Mouse (Mus musculus) limb, embryonic 11.5 days (tissue): ENCODE results near the gene Fam69a. TPM values are rescaled to one million over a fixed set of nuclear protein-coding genes. Genes with fewer than 3 reads are reported as not detected.

ENCODE experiments used
- ATAC-seq: fragments of 200-750 bp; cut with Nextera tagmentation; 2 replicates; pipeline ENCODE4 v1.8.0; 2017; ENCODE audit warnings: low read depth; ENCODE audit not compliant: insufficient number of reproducible peaks, low FRiP score, low TSS enrichment
- DNase-seq: peaks from one replicate; pipeline ENCODE4 v3.0.0-alpha.2; 2015; ENCODE audit warnings: low spot score
- H3K27ac ChIP-seq: fragments of 300-500 bp; sonication (generic); replicated peaks from 2 replicates; pipeline ENCODE4 v1.5.1; 2014; ENCODE audit warnings: low read depth, mild to moderate bottlenecking, low read length
- H3K27me3 ChIP-seq: fragments of 300-500 bp; sonication (generic); 2 replicates; pipeline ENCODE4 v1.6.1; 2014; ENCODE audit warnings: mild to moderate bottlenecking, low read length, mixed read lengths; ENCODE audit not compliant: control insufficient read depth, insufficient read depth
- H3K36me3 ChIP-seq: fragments of 300-500 bp; sonication (generic); 2 replicates; pipeline ENCODE4 v1.6.1; 2014; ENCODE audit warnings: mild to moderate bottlenecking, low read length, moderate library complexity, mixed read lengths; ENCODE audit not compliant: control insufficient read depth, insufficient read depth
- H3K4me1 ChIP-seq: fragments of 300-500 bp; sonication (generic); 2 replicates; pipeline ENCODE4 v1.6.1; 2014; ENCODE audit warnings: low read length, mixed read lengths; ENCODE audit not compliant: control insufficient read depth, insufficient read depth
- H3K4me2 ChIP-seq: fragments of 300-500 bp; sonication (generic); 2 replicates; pipeline ENCODE4 v1.6.1; 2014; ENCODE audit warnings: low read depth, mild to moderate bottlenecking, moderate library complexity; ENCODE audit not compliant: severe bottlenecking
- H3K4me3 ChIP-seq: fragments of 300-500 bp; sonication (generic); 2 replicates; pipeline ENCODE4 v1.5.1; 2014; ENCODE audit warnings: low read depth, low read length
- H3K9ac ChIP-seq: fragments of 300-500 bp; sonication (generic); 2 replicates; pipeline ENCODE4 v1.6.1; 2014; ENCODE audit warnings: mild to moderate bottlenecking, low read length
- H3K9me3 ChIP-seq: fragments of 300-500 bp; sonication (generic); 2 replicates; pipeline ENCODE4 v1.6.1; 2016; ENCODE audit warnings: low read length; ENCODE audit not compliant: control insufficient read depth
- WGBS: fragments of 180-500 bp; shearing (Covaris S2); extraction: QIAGEN DNeasy Blood & Tissue Kit; methylation state at CpG from one replicate; pipeline ENCODE4 v1.1.7; 2014; 5-methylcytosine and 5-hydroxymethylcytosine counted together
- polyA plus RNA-seq: library from polyadenylated mRNA; unstranded; fragments of >200 nt; fragmentation: Nextera tagmentation; extraction: Ambion mirVana; gene quantifications from 2 replicates; pipeline ENCODE4 v1.2.1, GENCODE M21; 2014

Gene Fam69a
- polyA plus RNA-seq, 1 experiment from 2014 or later, result 18.8 TPM

DNA sequence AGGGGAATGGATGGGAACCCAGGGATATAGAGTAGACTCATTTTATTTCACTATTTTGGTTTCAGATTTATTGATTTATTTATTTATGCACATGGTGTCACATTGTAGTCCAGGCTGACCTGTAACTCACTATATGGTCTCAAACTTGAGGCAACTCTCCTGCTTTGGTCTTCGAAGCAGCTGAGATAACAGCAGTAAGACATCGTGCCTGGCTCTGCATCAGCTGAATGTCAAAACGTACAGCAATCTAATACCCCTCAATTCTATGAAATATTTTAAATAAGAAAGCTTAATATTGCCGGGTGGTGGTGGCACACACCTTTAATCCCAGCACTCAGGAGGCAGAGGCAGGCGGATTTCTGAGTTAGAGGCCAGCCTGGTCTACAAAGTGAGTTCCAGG is 75.9 kb downstream of the Fam69a start:
- no peaks in the 10 kb centered on the region for H3K4me1 ChIP-seq
- no peaks in the 10 kb centered on the region for H3K27me3 ChIP-seq
- no peak overlapping the region for H3K4me2 ChIP-seq
- WGBS, result 87% methylated on average over 5 of the region's 5 CpGs
- no peaks in the 10 kb centered on the region for H3K9me3 ChIP-seq
- no peak overlapping the region for H3K4me3 ChIP-seq
- no peak for DNase-seq
- H3K27ac ChIP-seq, result no peak overlapping the region
- H3K36me3 ChIP-seq, result peaks cover 16% of the 10 kb centered on the region; the same call in 1 of the 2 replicates
- H3K9ac ChIP-seq, result no peak overlapping the region
- ATAC-seq, result no peak

DNA sequence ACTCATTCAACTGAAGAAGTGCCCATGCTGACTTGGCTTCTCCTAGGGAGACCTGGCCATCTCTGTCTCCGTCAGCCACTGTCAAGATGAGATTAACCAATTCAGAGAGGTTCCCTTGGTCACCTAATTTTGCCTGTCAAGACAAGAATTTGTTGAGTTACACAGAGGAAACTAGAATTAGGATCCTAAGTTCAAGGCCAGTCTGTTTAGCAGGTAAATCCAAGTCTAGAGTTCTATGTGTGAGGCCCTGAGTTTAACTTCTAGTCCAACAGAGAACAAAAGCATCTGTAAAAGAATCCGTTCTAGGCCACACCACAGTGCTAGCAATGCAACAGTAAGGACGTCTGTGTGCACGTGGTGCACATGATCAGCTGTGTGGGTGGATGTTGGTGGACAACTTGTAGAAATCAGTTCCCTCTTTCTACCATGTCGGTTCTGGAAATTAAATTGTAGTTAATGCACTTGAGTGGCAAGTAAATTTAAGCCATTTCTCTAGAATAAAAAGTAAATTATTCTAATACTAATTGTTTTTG is 76.7 kb downstream of the Fam69a start:
- ATAC-seq, result no peak
- WGBS, result 68% methylated on average over 5 of the region's 5 CpGs
- DNase-seq, result no peak
- no peak overlapping the region for H3K27ac ChIP-seq
- no peaks in the 10 kb centered on the region for H3K9me3 ChIP-seq
- H3K4me1 ChIP-seq, result no peaks in the 10 kb centered on the region
- H3K9ac ChIP-seq, result no peak overlapping the region
- no peak overlapping the region for H3K4me3 ChIP-seq
- H3K36me3 ChIP-seq, result peaks cover 20% of the 10 kb centered on the region; the same call in 1 of the 2 replicates
- H3K27me3 ChIP-seq, result no peaks in the 10 kb centered on the region
- H3K4me2 ChIP-seq, result no peak overlapping the region

- Histone ChIP-seq H3K36me3 (peaks cover 20% of the 10 kb centered on the region; the same call in 1 of the 2 replicates), H3K27me3 (no peaks in the 10 kb centered on the region), H3K4me3 (no peak overlapping the region), H3K4me2 (no peak overlapping the region), H3K9ac (no peak overlapping the region), H3K9me3 (no peaks in the 10 kb centered on the region), H3K4me1 (no peaks in the 10 kb centered on the region), H3K27ac (no peak overlapping the region)
- no peak for ATAC-seq
- DNase-seq, result no peak
- WGBS, result 84% methylated on average over 3 of the region's 3 CpGs
Measured at GRCm38 (mm10) chr5:107909668-107910067, 77.2 kb downstream of the Fam69a start.

GRCm38 (mm10) chr5:107908514-107909110 is 78.3 kb downstream of the Fam69a start:
- 92% methylated on average over 2 of the region's 2 CpGs for WGBS
- H3K27ac ChIP-seq, result no peak overlapping the region
- no peak overlapping the region for H3K4me3 ChIP-seq
- H3K4me2 ChIP-seq, result no peak overlapping the region
- ATAC-seq (no peak), DNase-seq (no peak)
- no peak overlapping the region for H3K9ac ChIP-seq
- peaks cover 20% of the 10 kb centered on the region; the same call in 1 of the 2 replicates for H3K36me3 ChIP-seq
- H3K9me3 ChIP-seq, result no peaks in the 10 kb centered on the region
- H3K4me1 ChIP-seq, result no peaks in the 10 kb centered on the region
- no peaks in the 10 kb centered on the region for H3K27me3 ChIP-seq

- H3K4me1 ChIP-seq, result 0 out of 2 replicates have a peak, but pooled peaks cover 3% of the 10 kb centered on the region
- no peak for ATAC-seq
- peaks cover 26% of the 10 kb centered on the region; the same call in 1 of the 2 replicates for H3K36me3 ChIP-seq
- no peak overlapping the region for H3K9ac ChIP-seq
- DNase-seq, result no peak
- no peak overlapping the region for H3K4me2 ChIP-seq
- no peaks in the 10 kb centered on the region for H3K27me3 ChIP-seq
- no peak overlapping the region for H3K4me3 ChIP-seq
- 84% methylated on average over 3 of the region's 3 CpGs for WGBS
- H3K9me3 ChIP-seq, result no peaks in the 10 kb centered on the region
- H3K27ac ChIP-seq, result no peak overlapping the region
Measured at GRCm38 (mm10) chr5:107904325-107904724, 82.6 kb downstream of the Fam69a start.

- ATAC-seq (peak; percentile 4; the same call in 1 of the 2 replicates), DNase-seq (no peak)
- peak overlapping the region; percentile 76 for H3K4me3 ChIP-seq
- peak overlapping the region; percentile 83 for H3K9ac ChIP-seq
- H3K27ac ChIP-seq, result peak overlapping the region; percentile 4; the same call in 1 of the 2 replicates
- WGBS, result under 1% methylated on average over 23 of the region's 23 CpGs
- 0 out of 2 replicates have a peak, but pooled peaks cover 3% of the 10 kb centered on the region for H3K4me1 ChIP-seq
- H3K9me3 ChIP-seq, result no peaks in the 10 kb centered on the region
- peaks cover 10% of the 10 kb centered on the region; the same call in 1 of the 2 replicates for H3K36me3 ChIP-seq
- H3K4me2 ChIP-seq, result peak overlapping the region; percentile 72
- no peaks in the 10 kb centered on the region for H3K27me3 ChIP-seq
Measured at GRCm38 (mm10) chr5:107901014-107901615, 85.8 kb downstream of the Fam69a start.

DNA sequence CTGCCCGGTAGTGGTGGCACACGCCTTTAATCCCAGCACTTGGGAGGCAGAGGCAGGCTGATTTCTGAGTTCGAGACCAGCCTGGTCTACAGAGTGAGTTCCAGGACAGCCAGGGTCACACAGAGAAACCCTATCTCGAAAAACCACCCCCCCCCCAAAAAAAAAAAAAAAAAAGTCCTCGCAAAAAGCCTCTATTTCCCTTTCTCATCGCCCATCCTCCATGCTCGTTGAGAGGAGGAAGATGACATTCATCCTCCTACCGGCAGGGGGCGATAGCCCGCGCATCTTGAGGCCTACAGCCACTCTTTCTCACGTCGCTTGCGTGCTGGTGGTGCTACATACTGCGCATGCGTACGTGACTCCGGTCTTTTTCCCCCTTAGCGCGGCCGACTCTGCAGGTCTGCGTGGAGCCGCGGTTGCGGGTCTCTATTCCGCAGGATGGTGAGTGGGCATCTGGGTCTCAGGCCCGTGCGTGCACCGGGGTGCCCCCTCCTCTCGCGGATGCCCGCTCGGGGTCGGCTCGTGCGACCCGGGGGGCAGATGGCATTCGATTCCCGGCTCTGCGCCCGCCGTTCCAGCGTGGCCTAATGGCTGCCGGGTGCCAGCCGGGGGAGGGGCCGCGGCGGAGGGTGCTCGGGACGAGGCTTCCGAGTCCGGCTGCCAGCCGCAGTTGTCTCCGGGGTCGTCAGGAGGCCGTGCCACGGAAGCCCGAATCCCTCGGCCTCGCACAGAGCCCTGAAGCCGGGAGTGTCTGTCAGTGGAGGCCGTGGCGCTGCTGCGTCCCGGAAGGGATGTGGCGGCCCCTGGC is 86.5 kb downstream of the Fam69a start, which contains the start of gene Rpl5:
Gene Rpl5, plus strand, starts transcription at position 297 of the 808 bp plus-strand sequence.
- 4% methylated on average over 66 of the region's 66 CpGs for WGBS
- Histone ChIP-seq H3K9me3 (no peaks in the 10 kb centered on the region), H3K27me3 (no peaks in the 10 kb centered on the region), H3K36me3 (peaks cover 8% of the 10 kb centered on the region; the same call in 1 of the 2 replicates), H3K27ac (peak within 1 kb of the TSS; percentile 4), H3K4me3 (peak within 1 kb of the TSS; percentile 76), H3K4me1 (0 out of 2 replicates have a peak, but pooled peaks cover 3% of the 10 kb centered on the region), H3K4me2 (peak within 1 kb of the TSS; percentile 72), H3K9ac (peak within 1 kb of the TSS; percentile 83)
- DNase-seq (peak; percentile 96), ATAC-seq (peak; percentile 94)

GRCm38 (mm10) chr5:107896265-107896664 is 90.6 kb downstream of the Fam69a start:
- H3K4me2 ChIP-seq, result no peak overlapping the region
- no peaks in the 10 kb centered on the region for H3K9me3 ChIP-seq
- ATAC-seq, result no peak
- H3K4me1 ChIP-seq, result no peaks in the 10 kb centered on the region
- no peak for DNase-seq
- H3K9ac ChIP-seq, result no peak overlapping the region
- WGBS, result 67% methylated on average over 1 of the region's 1 CpGs
- H3K27me3 ChIP-seq, result no peaks in the 10 kb centered on the region
- no peaks in the 10 kb centered on the region for H3K36me3 ChIP-seq
- H3K27ac ChIP-seq, result no peak overlapping the region
- H3K4me3 ChIP-seq, result no peak overlapping the region
